Mouse (Mus musculus): ENCODE measurements around the gene Olfr1443. TPM values are rescaled to one million over a fixed set of nuclear protein-coding genes. Genes with fewer than 3 reads are reported as not detected.

Olfr1443 gene
- polyA plus RNA-seq, 1 experiment = not detected

DNA sequence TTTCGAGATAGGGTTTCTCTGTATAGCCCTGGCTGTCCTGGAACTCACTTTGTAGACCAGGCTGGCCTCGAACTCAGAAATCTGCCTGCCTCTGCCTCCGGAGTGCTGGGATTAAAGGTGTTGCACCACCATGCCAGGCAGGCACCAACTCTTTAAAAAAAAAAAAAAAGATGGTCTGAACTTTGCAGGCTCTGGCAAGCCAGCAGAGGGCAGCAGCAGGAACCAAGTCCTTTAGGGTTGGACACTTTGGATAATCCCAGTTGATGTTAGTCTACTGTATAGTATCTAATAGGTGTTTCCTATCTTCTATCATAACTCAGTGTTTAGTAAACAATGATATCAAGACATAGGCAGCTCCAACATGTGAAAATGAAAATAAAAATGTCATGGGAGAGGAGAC lies 44.4 kb downstream of the Olfr1443 start:
- H3K27me3 ChIP-seq (ENCODE audit: control insufficient read depth, insufficient read depth, low read length) = no peaks in the 10 kb centered on the region
- H3K4me1 ChIP-seq (replicated peaks; ENCODE audit: control insufficient read depth, insufficient read depth, low read length) = no peaks in the 10 kb centered on the region
- no peak overlapping the region for H3K27ac ChIP-seq (ENCODE audit: control insufficient read depth, insufficient read depth, low read length)
- TF ChIP-seq POLR2A (IDR thresholded peaks at IDR 0.05; ENCODE audit: control insufficient read depth, extremely low read depth, insufficient read depth, low read length, poor library complexity) = no peak
- whole genome bisulfite sequencing = 77% methylated on average over 2 of the region's 3 CpGs
- DNase-seq = peak; percentile 26
- no peaks in the 10 kb centered on the region for H3K36me3 ChIP-seq (ENCODE audit: control insufficient read depth, insufficient read depth, low read length)
- H3K4me3 ChIP-seq (ENCODE audit: control insufficient read depth, insufficient read depth, low read length) = no peak overlapping the region

DNA sequence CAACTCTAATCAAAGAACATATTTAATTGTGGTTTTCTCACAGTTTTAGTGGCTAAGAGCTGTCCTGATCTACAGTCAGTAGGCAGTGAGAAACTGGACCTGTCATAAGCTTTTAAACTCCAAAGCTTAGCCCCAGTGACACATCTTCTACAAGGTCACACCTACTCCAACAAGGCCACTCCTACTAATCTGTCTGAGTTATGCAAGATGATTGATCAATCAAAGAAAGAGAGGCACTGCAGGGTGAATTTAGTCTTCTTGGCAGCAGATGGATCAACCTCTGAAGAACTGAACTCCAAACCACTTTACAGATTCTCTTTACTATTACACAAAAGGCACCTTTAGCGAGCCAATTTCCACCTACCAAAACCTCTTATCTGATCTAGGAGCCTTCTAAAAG lies 47.9 kb downstream of the Olfr1443 start:
- no peaks in the 10 kb centered on the region for H3K36me3 ChIP-seq (ENCODE audit: control insufficient read depth, insufficient read depth, low read length)
- H3K4me3 ChIP-seq (ENCODE audit: control insufficient read depth, insufficient read depth, low read length) = no peak overlapping the region
- 65% methylated on average over 1 of the region's 1 CpGs for WGBS
- no peak for TF ChIP-seq POLR2A (IDR thresholded peaks at IDR 0.05; ENCODE audit: control insufficient read depth, extremely low read depth, insufficient read depth, low read length, poor library complexity)
- TF ChIP-seq CTCF (IDR thresholded peaks at IDR 0.05; ENCODE audit: borderline replicate concordance, control insufficient read depth, extremely low read depth, insufficient read depth, low read length, poor library complexity) = no peak
- no peaks in the 10 kb centered on the region for H3K4me1 ChIP-seq (replicated peaks; ENCODE audit: control insufficient read depth, insufficient read depth, low read length)
- DNase-seq = no peak
- no peak overlapping the region for H3K27ac ChIP-seq (ENCODE audit: control insufficient read depth, insufficient read depth, low read length)
- H3K27me3 ChIP-seq (ENCODE audit: control insufficient read depth, insufficient read depth, low read length) = no peaks in the 10 kb centered on the region

GRCm38 (mm10) chr19:12731036-12731435 lies 53.1 kb downstream of the Olfr1443 start:
- TF ChIP-seq CTCF (IDR thresholded peaks at IDR 0.05; ENCODE audit: borderline replicate concordance, control insufficient read depth, extremely low read depth, insufficient read depth, low read length, poor library complexity) = no peak
- TF ChIP-seq POLR2A (IDR thresholded peaks at IDR 0.05; ENCODE audit: control insufficient read depth, extremely low read depth, insufficient read depth, low read length, poor library complexity) = no peak
- Histone ChIP-seq H3K27ac (ENCODE audit: control insufficient read depth, insufficient read depth, low read length) (no peak overlapping the region), H3K27me3 (ENCODE audit: control insufficient read depth, insufficient read depth, low read length) (no peaks in the 10 kb centered on the region), H3K4me1 (replicated peaks; ENCODE audit: control insufficient read depth, insufficient read depth, low read length) (no peaks in the 10 kb centered on the region), H3K4me3 (ENCODE audit: control insufficient read depth, insufficient read depth, low read length) (no peak overlapping the region), H3K36me3 (ENCODE audit: control insufficient read depth, insufficient read depth, low read length) (no peaks in the 10 kb centered on the region)
- WGBS = 85% methylated on average over 1 of the region's 1 CpGs
- DNase-seq = no peak

- H3K4me1 ChIP-seq (replicated peaks; ENCODE audit: control insufficient read depth, insufficient read depth, low read length) = no peaks in the 10 kb centered on the region
- no peak for DNase-seq
- 93% methylated on average over 2 of the region's 2 CpGs for WGBS
- H3K27ac ChIP-seq (ENCODE audit: control insufficient read depth, insufficient read depth, low read length) = no peak overlapping the region
- H3K27me3 ChIP-seq (ENCODE audit: control insufficient read depth, insufficient read depth, low read length) = no peaks in the 10 kb centered on the region
- no peaks in the 10 kb centered on the region for H3K36me3 ChIP-seq (ENCODE audit: control insufficient read depth, insufficient read depth, low read length)
- no peak overlapping the region for H3K4me3 ChIP-seq (ENCODE audit: control insufficient read depth, insufficient read depth, low read length)
- TF ChIP-seq POLR2A (IDR thresholded peaks at IDR 0.05; ENCODE audit: control insufficient read depth, extremely low read depth, insufficient read depth, low read length, poor library complexity) (no peak), CTCF (IDR thresholded peaks at IDR 0.05; ENCODE audit: borderline replicate concordance, control insufficient read depth, extremely low read depth, insufficient read depth, low read length, poor library complexity) (no peak)
Measured at GRCm38 (mm10) chr19:12731950-12732349, 54.0 kb downstream of the Olfr1443 start.

Other genes with a start within 250 kb of the Olfr1443 start
- 24.0 and 34.0 TPM in 2 replicates for gene Mpeg1, start 217.3 kb upstream of the Olfr1443 start, polyA plus RNA-seq (2012; rRNA removed)
- 5.6 and 6.3 TPM in 2 replicates for gene Dtx4, start 176.7 kb upstream of the Olfr1443 start, polyA plus RNA-seq (2012; rRNA removed)
- 4.4 and 4.9 TPM in 2 replicates for gene Fam111a, start 132.4 kb upstream of the Olfr1443 start, polyA plus RNA-seq (2012; rRNA removed)
- 0.13 and 0.22 TPM in 2 replicates for gene Gm4952, start 78.1 kb upstream of the Olfr1443 start, polyA plus RNA-seq (2012; rRNA removed)
- 0.11 TPM in 1 of 2 replicates, not detected in the other for gene Glyat, start 44.8 kb upstream of the Olfr1443 start, polyA plus RNA-seq (2012; rRNA removed)
- gene Olfr1442, start 7.7 kb upstream of the Olfr1443 start, polyA plus RNA-seq (2012; rRNA removed) = not detected in 2 replicates
- 0.09 and 0.34 TPM in 2 replicates for gene Keg1, start 17.7 kb downstream of the Olfr1443 start, polyA plus RNA-seq (2012; rRNA removed)
- 2.5 and 3.0 TPM in 2 replicates for gene Cntf, start 87.5 kb downstream of the Olfr1443 start, polyA plus RNA-seq (2012; rRNA removed)
- 20.8 and 21.6 TPM in 2 replicates for gene Zfp91, start 118.0 kb downstream of the Olfr1443 start, polyA plus RNA-seq (2012; rRNA removed)
- gene Lpxn, start 118.1 kb downstream of the Olfr1443 start, polyA plus RNA-seq (2012; rRNA removed) = 32.2 and 40.4 TPM in 2 replicates
- 0.15 TPM in 1 of 2 replicates, not detected in the other for gene Gm5244, start 168.6 kb downstream of the Olfr1443 start, polyA plus RNA-seq (2012; rRNA removed)
- gene Olfr1444, start 179.2 kb downstream of the Olfr1443 start, polyA plus RNA-seq (2012; rRNA removed) = 0.40 and 0.62 TPM in 2 replicates
- 0.09 TPM in 1 of 2 replicates, not detected in the other for gene Olfr1445, start 205.7 kb downstream of the Olfr1443 start, polyA plus RNA-seq (2012; rRNA removed)
- not detected in 2 replicates for gene Olfr1446, start 215.4 kb downstream of the Olfr1443 start, polyA plus RNA-seq (2012; rRNA removed)
- gene Olfr1447, start 225.6 kb downstream of the Olfr1443 start, polyA plus RNA-seq (2012; rRNA removed) = not detected in 2 replicates
- not detected in 2 replicates for gene Olfr1448, start 246.3 kb downstream of the Olfr1443 start, polyA plus RNA-seq (2012; rRNA removed)